18 mouse cellular contexts compared by ENCODE assay signal in genomic region chr9:84399481-84399880, GRCm38 (mm10).
A peak's percentile ranks its signal among the peaks of the same experiment; 100 is the strongest.
DNase-seq lines count a peak whose midpoint lies in the region; ATAC-seq and TF ChIP-seq lines count a peak whose summit lies in the region.
"Had no signal": no experiment of that assay in that cellular context is flagged by ENCODE, and none has a peak within 500 bp of the region (broad histone marks: within the 10 kb centered on the region; RNA-seq: fewer than 3 reads in every experiment).

No protein-coding gene starts in this region.

- H3K27me3 ChIP-seq in kidney, embryonic 16.5 days (ENCODE audit: insufficient read depth, low read length), result no peaks in the 10 kb centered on the region
- no peaks in the 10 kb centered on the region for H3K27me3 ChIP-seq in embryonic facial prominence, embryonic 10.5 days (replicated peaks; ENCODE audit: low read depth, poor library complexity, severe bottlenecking)
- H3K27me3 ChIP-seq in liver, postnatal 0 days (ENCODE audit: insufficient read depth, low read length), result no peaks in the 10 kb centered on the region
- H3K27me3 ChIP-seq: embryonic facial prominence, embryonic 12.5 days; forebrain, embryonic 12.5 days; heart, embryonic 13.5 days; hindbrain, embryonic 15.5 days had no signal

- ATAC-seq in kidney, embryonic 16.5 days (ENCODE audit: low FRiP score, low TSS enrichment), result peak; percentile 57; the same call in 1 of the 2 replicates
- ATAC-seq in liver, postnatal 0 days, result no peak
- ATAC-seq: forebrain, embryonic 16.5 days; inflammation-experienced regulatory T-cells, adult 6 months had no signal

- H3K36me3 ChIP-seq in kidney, embryonic 16.5 days (ENCODE audit: insufficient read depth, low read length), result no peaks in the 10 kb centered on the region
- H3K36me3 ChIP-seq in embryonic facial prominence, embryonic 10.5 days (replicated peaks), result no peaks in the 10 kb centered on the region
- no peaks in the 10 kb centered on the region for H3K36me3 ChIP-seq in liver, postnatal 0 days (replicated peaks; ENCODE audit: insufficient read depth, low read length)
- H3K36me3 ChIP-seq: embryonic facial prominence, embryonic 12.5 days; forebrain, embryonic 12.5 days; heart, embryonic 13.5 days; hindbrain, embryonic 15.5 days had no signal

- H3K27ac ChIP-seq in kidney, embryonic 16.5 days (ENCODE audit: low read length), result no peak overlapping the region
- no peak overlapping the region for H3K27ac ChIP-seq in embryonic facial prominence, embryonic 10.5 days (replicated peaks)
- no peak overlapping the region for H3K27ac ChIP-seq in liver, postnatal 0 days (ENCODE audit: low read depth)
- H3K27ac ChIP-seq: embryonic facial prominence, embryonic 12.5 days; forebrain, embryonic 12.5 days; heart, embryonic 13.5 days; hindbrain, embryonic 15.5 days had no signal

- 23% methylated on average over 3 of the region's 3 CpGs for WGBS in kidney, embryonic 16.5 days
- 54% methylated on average over 3 of the region's 3 CpGs for WGBS in embryonic facial prominence, embryonic 10.5 days
- WGBS in liver, postnatal 0 days (ENCODE audit: insufficient replicate concordance), result 79% methylated on average over 3 of the region's 3 CpGs

- H3K4me2 ChIP-seq in kidney, embryonic 16.5 days (replicated peaks; ENCODE audit: low read depth, low read length), result no peak overlapping the region
- no peak overlapping the region for H3K4me2 ChIP-seq in liver, postnatal 0 days (ENCODE audit: low read depth, low read length)
- H3K4me2 ChIP-seq: embryonic facial prominence, embryonic 12.5 days; forebrain, embryonic 12.5 days; heart, embryonic 13.5 days; hindbrain, embryonic 15.5 days had no signal

- H3K4me1 ChIP-seq in kidney, embryonic 16.5 days (ENCODE audit: insufficient read depth, low read length), result no peaks in the 10 kb centered on the region
- no peaks in the 10 kb centered on the region for H3K4me1 ChIP-seq in embryonic facial prominence, embryonic 10.5 days
- H3K4me1 ChIP-seq in liver, postnatal 0 days (ENCODE audit: insufficient read depth), result no peaks in the 10 kb centered on the region
- H3K4me1 ChIP-seq: embryonic facial prominence, embryonic 12.5 days; forebrain, embryonic 12.5 days; heart, embryonic 13.5 days; hindbrain, embryonic 15.5 days had no signal

- TF ChIP-seq CTCF in liver, postnatal 0 days (IDR thresholded peaks at IDR 0.05; ENCODE audit: low read depth), result no peak

- no peak overlapping the region for H3K9ac ChIP-seq in kidney, embryonic 16.5 days (replicated peaks; ENCODE audit: low read length)
- H3K9ac ChIP-seq in liver, postnatal 0 days (replicated peaks), result no peak overlapping the region
- H3K9ac ChIP-seq: embryonic facial prominence, embryonic 12.5 days; forebrain, embryonic 12.5 days; heart, embryonic 13.5 days; hindbrain, embryonic 15.5 days had no signal

- DNase-seq in kidney, postnatal 4 days, result no peak
- DNase-seq in embryo, embryonic 10.5 days (ENCODE audit: low spot score), result peak; percentile 36
- peak; percentile 30 for DNase-seq in embryonic facial prominence, embryonic 10.5 days (ENCODE audit: low spot score)
- DNase-seq in liver, postnatal 0 days, result no peak
- no peak for DNase-seq in lung, postnatal 14 days
- DNase-seq: adrenal gland, adult 8-10 months; adrenal gland, postnatal 36 days; cerebellum, adult 2 months; cerebellum, postnatal 10 days; gastrocnemius, postnatal 14 days; heart, postnatal 36 days had no signal

- H3K4me3 ChIP-seq in kidney, embryonic 16.5 days (ENCODE audit: low read length), result no peak overlapping the region
- no peak overlapping the region for H3K4me3 ChIP-seq in embryonic facial prominence, embryonic 10.5 days
- H3K4me3 ChIP-seq in liver, postnatal 0 days (ENCODE audit: low read depth, low read length), result no peak overlapping the region
- H3K4me3 ChIP-seq: embryonic facial prominence, embryonic 12.5 days; forebrain, embryonic 12.5 days; heart, embryonic 13.5 days; hindbrain, embryonic 15.5 days had no signal

- no peak for TF ChIP-seq EP300 in liver, postnatal 0 days (IDR thresholded peaks at IDR 0.05; ENCODE audit: low read depth)

- H3K9me3 ChIP-seq in kidney, embryonic 16.5 days (ENCODE audit: low read length), result no peaks in the 10 kb centered on the region
- H3K9me3 ChIP-seq in embryonic facial prominence, embryonic 10.5 days, result no peaks in the 10 kb centered on the region
- H3K9me3 ChIP-seq in liver, postnatal 0 days (ENCODE audit: low read length), result no peaks in the 10 kb centered on the region
- H3K9me3 ChIP-seq: embryonic facial prominence, embryonic 12.5 days; forebrain, embryonic 12.5 days; hindbrain, embryonic 15.5 days had no signal

Comparison
In these comparisons a context has a peak if more than half of its experiments do, and no peak if none do; other contexts are left out.
1. DNase-seq: peak in embryo, embryonic 10.5 days (single experiment) and embryonic facial prominence, embryonic 10.5 days (single experiment); none in kidney, postnatal 4 days (0 of 2), liver, postnatal 0 days (single experiment) and lung, postnatal 14 days (single experiment).